ENCODE assay signal across 11 mouse cellular contexts in genomic region chr7:31098697-31099611, GRCm38 (mm10). TPM values are rescaled to one million over a fixed set of nuclear protein-coding genes. Genes with fewer than 3 reads are reported as not detected.
A peak's percentile ranks its signal among the peaks of the same experiment; 100 is the strongest.
DNase-seq lines count a peak whose midpoint lies in the region; ATAC-seq and TF ChIP-seq lines count a peak whose summit lies in the region.
"Had no signal": no experiment of that assay in that cellular context is flagged by ENCODE, and none has a peak within 500 bp of the region (broad histone marks: within the 10 kb centered on the region; RNA-seq: fewer than 3 reads in every experiment).

No protein-coding gene starts in this region.

- TF ChIP-seq EP300 in lung, postnatal 0 days (IDR thresholded peaks at IDR 0.05), result no peak

- no peaks in the 10 kb centered on the region for H3K36me3 ChIP-seq in heart, embryonic 12.5 days
- H3K36me3 ChIP-seq in lung, postnatal 0 days (ENCODE audit: insufficient read depth, low read length), result no peaks in the 10 kb centered on the region
- H3K36me3 ChIP-seq: midbrain, embryonic 12.5 days had no signal

- H3K9me3 ChIP-seq in heart, embryonic 12.5 days (replicated peaks), result no peaks in the 10 kb centered on the region
- no peaks in the 10 kb centered on the region for H3K9me3 ChIP-seq in lung, postnatal 0 days (ENCODE audit: low read length)

- H3K27ac ChIP-seq in heart, embryonic 12.5 days (ENCODE audit: poor library complexity, severe bottlenecking), result no peak overlapping the region
- H3K27ac ChIP-seq in lung, postnatal 0 days (ENCODE audit: low read length), result no peak overlapping the region
- H3K27ac ChIP-seq: midbrain, embryonic 12.5 days had no signal

- intact Hi-C loops in left cerebral cortex, postnatal 25 days (cut with DNase I), result loop anchor here (5.0 kb wide), 1 partner anchor 142 kb away; the partner anchor contains the start of gene Usf2

- H3K4me1 ChIP-seq in heart, embryonic 12.5 days (replicated peaks), result peaks cover 6% of the 10 kb centered on the region
- no peaks in the 10 kb centered on the region for H3K4me1 ChIP-seq in lung, postnatal 0 days (ENCODE audit: insufficient read depth, low read depth, low read length)

- H3K27me3 ChIP-seq in heart, embryonic 12.5 days (replicated peaks), result peaks cover 18% of the 10 kb centered on the region; the same call in 1 of the 2 replicates
- H3K27me3 ChIP-seq in lung, postnatal 0 days (replicated peaks; ENCODE audit: insufficient read depth, low read length), result no peaks in the 10 kb centered on the region
- H3K27me3 ChIP-seq: midbrain, embryonic 12.5 days had no signal

- WGBS in heart, embryonic 12.5 days, result 76% methylated on average over 22 of the region's 22 CpGs
- 79% methylated on average over 22 of the region's 22 CpGs for WGBS in lung, postnatal 0 days

- no peak for ATAC-seq in heart, embryonic 12.5 days (ENCODE audit: insufficient number of reproducible peaks, low FRiP score)
- no peak for ATAC-seq in lung, postnatal 0 days

- no peak overlapping the region for H3K4me2 ChIP-seq in heart, embryonic 12.5 days
- no peak overlapping the region for H3K4me2 ChIP-seq in lung, postnatal 0 days (replicated peaks; ENCODE audit: low read depth, low read length)

- peak; percentile 95 for DNase-seq in heart, adult 11 months
- no peak for DNase-seq in lung, postnatal 0 days (ENCODE audit: low spot score)
- DNase-seq in lung, adult 18-20 months, result no peak
- peak; percentile 60 for DNase-seq in R1 (ENCODE audit: low read depth, low spot score)
- peak; percentile 28 for DNase-seq in naive thymus-derived CD4-positive, alpha-beta T cell, adult 2 months (ENCODE audit: low read depth)
- no peak for DNase-seq in left cerebral cortex, postnatal 25 days (ENCODE audit: low spot score in 2 of 2)
- no peak for DNase-seq in layer of hippocampus, postnatal 10 days (ENCODE audit: low spot score in 2 of 2)
- DNase-seq: gastrocnemius, postnatal 10 days had no signal

- peak; percentile 46 for TF ChIP-seq CTCF in lung, postnatal 0 days (IDR thresholded peaks at IDR 0.05)

- no peak overlapping the region for H3K4me3 ChIP-seq in heart, embryonic 12.5 days
- H3K4me3 ChIP-seq in lung, postnatal 0 days (ENCODE audit: low read depth, low read length), result no peak overlapping the region
- H3K4me3 ChIP-seq: erythroblast, embryonic 14.5 days had no signal

- no peak overlapping the region for H3K9ac ChIP-seq in heart, embryonic 12.5 days
- no peak overlapping the region for H3K9ac ChIP-seq in lung, postnatal 0 days (replicated peaks; ENCODE audit: low read depth)
- H3K9ac ChIP-seq: midbrain, embryonic 12.5 days had no signal

RNA-seq across cellular contexts. Expression of gene Hpn, which starts 16.1 kb away (rescaled TPM):
- polyA plus RNA-seq in heart, embryonic 12.5 days (2016; fragmentation: Nextera tagmentation; extraction: Ambion mirVana), result 1.9 and 2.0 TPM in 2 replicates
- 19.5 and 20.5 TPM in 2 replicates for polyA plus RNA-seq in lung, postnatal 0 days (2015; fragmentation: Nextera tagmentation; extraction: Ambion mirVana)
- total RNA-seq in left cerebral cortex, postnatal 25 days (2021), result 1 to 10 TPM; 3.0 to 4.2 TPM
- total RNA-seq in layer of hippocampus, postnatal 10 days (2021), result 1 to 10 TPM; 2.1 to 2.9 TPM

RNA-seq across cellular contexts. Expression of gene Fxyd3, which starts 22.4 kb away (rescaled TPM):
- polyA plus RNA-seq in heart, embryonic 12.5 days (2016; fragmentation: Nextera tagmentation; extraction: Ambion mirVana), result 0.15 and 0.23 TPM in 2 replicates
- 76.1 and 78.1 TPM in 2 replicates for polyA plus RNA-seq in lung, postnatal 0 days (2015; fragmentation: Nextera tagmentation; extraction: Ambion mirVana)
- total RNA-seq in left cerebral cortex, postnatal 25 days (2021), result not detected
- 1 to 10 TPM in 1 of 2 experiments, not detected in 1; 1.2 TPM for total RNA-seq in layer of hippocampus, postnatal 10 days (2021)
- polyA plus RNA-seq: erythroblast, embryonic 14.5 days had no signal

RNA-seq across cellular contexts. Expression of gene Scn1b, which starts 27.8 kb away (rescaled TPM):
- 5.3 and 5.7 TPM in 2 replicates for polyA plus RNA-seq in heart, embryonic 12.5 days (2016; fragmentation: Nextera tagmentation; extraction: Ambion mirVana)
- polyA plus RNA-seq in lung, postnatal 0 days (2015; fragmentation: Nextera tagmentation; extraction: Ambion mirVana), result 4.5 and 4.9 TPM in 2 replicates
- total RNA-seq in left cerebral cortex, postnatal 25 days (2021), result 100 to 1,000 TPM; 616 to 649 TPM
- 100 to 1,000 TPM; 264 to 274 TPM for total RNA-seq in layer of hippocampus, postnatal 10 days (2021)

RNA-seq across cellular contexts. Expression of gene Lgi4, which starts 39.8 kb away (rescaled TPM):
- polyA plus RNA-seq in heart, embryonic 12.5 days (2016; fragmentation: Nextera tagmentation; extraction: Ambion mirVana), result 0.14 TPM in 1 of 2 replicates, not detected in the other
- 0.20 and 0.27 TPM in 2 replicates for polyA plus RNA-seq in lung, postnatal 0 days (2015; fragmentation: Nextera tagmentation; extraction: Ambion mirVana)
- total RNA-seq in left cerebral cortex, postnatal 25 days (2021), result 10 to 100 TPM; 24.2 to 24.9 TPM
- 10 to 100 TPM; 13.2 to 15.5 TPM for total RNA-seq in layer of hippocampus, postnatal 10 days (2021)
- polyA plus RNA-seq: erythroblast, embryonic 14.5 days had no signal

RNA-seq across cellular contexts. Expression of gene Fxyd1, which starts 42.0 kb away (rescaled TPM):
- polyA plus RNA-seq in heart, embryonic 12.5 days (2016; fragmentation: Nextera tagmentation; extraction: Ambion mirVana), result 927 and 934 TPM in 2 replicates
- polyA plus RNA-seq in lung, postnatal 0 days (2015; fragmentation: Nextera tagmentation; extraction: Ambion mirVana), result 175 and 211 TPM in 2 replicates
- 10 to 100 TPM; 79.9 to 81.6 TPM for total RNA-seq in left cerebral cortex, postnatal 25 days (2021)
- 10 to 100 TPM; 67.2 to 69.2 TPM for total RNA-seq in layer of hippocampus, postnatal 10 days (2021)

Comparison
In these comparisons a context has a peak if more than half of its experiments do, and no peak if none do; other contexts are left out.
1. DNase-seq: peak in heart, adult 11 months (single experiment), R1 (single experiment) and naive thymus-derived CD4-positive, alpha-beta T cell, adult 2 months (single experiment); none in lung, postnatal 0 days (single experiment), lung, adult 18-20 months (0 of 2), left cerebral cortex, postnatal 25 days (0 of 2) and layer of hippocampus, postnatal 10 days (0 of 2).